Mouse (Mus musculus) neural tube, embryonic 14.5 days (tissue): ENCODE measurements around the gene Sgcd. TPM values are rescaled to one million over a fixed set of nuclear protein-coding genes. Genes with fewer than 3 reads are reported as not detected.
A peak's percentile ranks its signal among the peaks of the same experiment; 100 is the strongest.

Experiments
- ATAC-seq: fragments of 200-750 bp; cut with Nextera tagmentation; 2 replicates; pipeline ENCODE4 v1.8.0; 2017; ENCODE audit warnings: low read depth, mild to moderate bottlenecking, moderate TSS enrichment, moderate library complexity
- H3K27ac ChIP-seq: fragments of 300-500 bp; sonication (generic); 2 replicates; pipeline ENCODE4 v1.5.1; 2014; ENCODE audit warnings: low read depth, mild to moderate bottlenecking, control low read depth, low read length, moderate library complexity, mixed read lengths
- H3K27me3 ChIP-seq: fragments of 300-500 bp; sonication (generic); 2 replicates; pipeline ENCODE4 v1.6.1; 2014; ENCODE audit warnings: low read length; ENCODE audit not compliant: control insufficient read depth, insufficient read depth
- H3K36me3 ChIP-seq: fragments of 300-500 bp; sonication (generic); 2 replicates; pipeline ENCODE4 v1.6.1; 2014; ENCODE audit warnings: low read length, mixed read lengths; ENCODE audit not compliant: control insufficient read depth, insufficient read depth
- H3K4me1 ChIP-seq: fragments of 300-500 bp; sonication (generic); 2 replicates; pipeline ENCODE4 v1.6.1; 2014; ENCODE audit warnings: low read length; ENCODE audit not compliant: control insufficient read depth, insufficient read depth
- H3K4me2 ChIP-seq: fragments of 300-500 bp; sonication (generic); 2 replicates; pipeline ENCODE4 v1.6.1; 2014; ENCODE audit warnings: mild to moderate bottlenecking, low read depth, low read length, control low read depth
- H3K4me3 ChIP-seq: fragments of 300-500 bp; sonication (generic); 2 replicates; pipeline ENCODE4 v1.5.1; 2014; ENCODE audit warnings: low read depth, low read length, control low read depth, mixed read lengths
- H3K9ac ChIP-seq: fragments of 300-500 bp; sonication (generic); replicated peaks from 2 replicates; pipeline ENCODE4 v1.6.1; 2014; ENCODE audit warnings: low read depth, mild to moderate bottlenecking, control low read depth, low read length, mixed read lengths
- H3K9me3 ChIP-seq: fragments of 300-500 bp; sonication (generic); 2 replicates; pipeline ENCODE4 v1.6.1; 2016; ENCODE audit warnings: low read length; ENCODE audit not compliant: control insufficient read depth
- WGBS: fragments of 180-500 bp; shearing (Covaris S2); extraction: QIAGEN DNeasy Blood & Tissue Kit; methylation state at CpG from one replicate; pipeline ENCODE4 v1.1.7; 2014; 5-methylcytosine and 5-hydroxymethylcytosine counted together
- polyA plus RNA-seq: library from polyadenylated mRNA; unstranded; fragments of >200 nt; fragmentation: Nextera tagmentation; extraction: Ambion mirVana; gene quantifications from 2 replicates; pipeline ENCODE4 v1.2.1, GENCODE M21; 2014

Sgcd gene
- polyA plus RNA-seq, 1 experiment from 2014 or later = 9.0 TPM

- no peaks in the 10 kb centered on the region for H3K4me1 ChIP-seq
- no peak overlapping the region for H3K4me2 ChIP-seq
- H3K9me3 ChIP-seq = no peaks in the 10 kb centered on the region
- no peak overlapping the region for H3K4me3 ChIP-seq
- no peaks in the 10 kb centered on the region for H3K27me3 ChIP-seq
- no peaks in the 10 kb centered on the region for H3K36me3 ChIP-seq
- ATAC-seq = no peak
- H3K27ac ChIP-seq = no peak overlapping the region
- H3K9ac ChIP-seq = no peak overlapping the region
These were observed 683.2 kb downstream of the Sgcd start for GRCm38 (mm10) chr11:47305579-47305978.

DNA sequence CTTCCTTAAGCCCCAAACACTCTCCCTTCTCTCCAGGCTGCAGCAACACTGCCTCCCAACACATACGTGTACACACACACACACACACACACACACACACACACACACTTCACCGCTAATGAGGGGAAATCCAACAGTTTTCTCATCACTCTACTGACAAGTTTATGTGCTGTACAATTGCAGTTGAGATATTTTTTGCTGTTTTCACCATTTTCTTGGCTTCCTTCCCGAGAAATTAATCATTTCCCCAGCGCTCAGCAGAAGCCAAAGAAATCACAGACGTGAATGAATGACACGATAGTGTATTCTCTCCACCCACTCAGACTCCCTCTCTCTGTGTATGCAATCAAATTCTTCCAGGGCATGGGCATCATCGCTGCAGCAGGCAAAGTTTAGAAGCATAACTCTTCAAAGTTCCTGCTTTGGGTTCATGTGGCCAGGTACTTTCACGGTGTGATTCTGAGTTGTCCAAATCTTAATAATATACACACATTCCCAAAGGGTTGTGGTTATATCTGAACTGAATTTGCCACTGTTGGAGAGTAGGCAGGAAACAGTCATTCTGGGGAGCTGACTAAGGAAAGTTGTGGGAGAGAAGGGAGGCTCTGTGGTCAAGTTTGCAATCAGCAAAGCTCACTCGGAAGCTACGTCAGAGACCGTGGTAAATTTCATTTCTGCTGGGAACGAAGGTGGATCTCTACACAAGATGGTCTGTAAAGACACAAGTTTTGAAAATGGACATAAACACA, 683.9 kb downstream of the Sgcd start:
- ATAC-seq = no peak
- Histone ChIP-seq H3K27ac (no peak overlapping the region), H3K27me3 (no peaks in the 10 kb centered on the region), H3K4me2 (no peak overlapping the region), H3K4me1 (no peaks in the 10 kb centered on the region), H3K4me3 (no peak overlapping the region), H3K36me3 (no peaks in the 10 kb centered on the region), H3K9ac (no peak overlapping the region), H3K9me3 (no peaks in the 10 kb centered on the region)
- WGBS = 83% methylated on average over 12 of the region's 12 CpGs

DNA sequence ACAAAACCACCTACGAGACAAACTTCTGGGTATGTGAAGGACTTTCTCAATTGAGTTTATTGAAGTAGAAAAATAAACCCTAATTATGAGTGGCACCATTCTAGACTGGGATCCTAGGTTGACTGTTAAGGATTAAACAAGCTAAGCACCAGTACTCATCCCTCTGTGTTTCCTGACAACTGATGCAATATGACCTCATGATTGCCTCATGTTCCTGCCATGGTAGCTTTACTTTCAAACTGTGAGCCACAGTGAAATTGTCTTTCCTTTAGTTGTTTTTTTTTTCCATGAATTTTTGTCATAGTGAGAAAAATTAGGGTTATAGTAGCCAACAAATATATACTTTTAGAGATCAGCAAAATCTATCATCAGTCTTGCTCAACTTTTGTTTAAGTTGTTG, 689.0 kb downstream of the Sgcd start:
- Histone ChIP-seq H3K4me3 (no peak overlapping the region), H3K4me2 (no peak overlapping the region), H3K27ac (no peak overlapping the region), H3K4me1 (no peaks in the 10 kb centered on the region), H3K9me3 (no peaks in the 10 kb centered on the region), H3K36me3 (no peaks in the 10 kb centered on the region), H3K9ac (no peak overlapping the region), H3K27me3 (no peaks in the 10 kb centered on the region)
- no peak for ATAC-seq
- WGBS = 93% methylated on average over 1 of the region's 1 CpGs

DNA sequence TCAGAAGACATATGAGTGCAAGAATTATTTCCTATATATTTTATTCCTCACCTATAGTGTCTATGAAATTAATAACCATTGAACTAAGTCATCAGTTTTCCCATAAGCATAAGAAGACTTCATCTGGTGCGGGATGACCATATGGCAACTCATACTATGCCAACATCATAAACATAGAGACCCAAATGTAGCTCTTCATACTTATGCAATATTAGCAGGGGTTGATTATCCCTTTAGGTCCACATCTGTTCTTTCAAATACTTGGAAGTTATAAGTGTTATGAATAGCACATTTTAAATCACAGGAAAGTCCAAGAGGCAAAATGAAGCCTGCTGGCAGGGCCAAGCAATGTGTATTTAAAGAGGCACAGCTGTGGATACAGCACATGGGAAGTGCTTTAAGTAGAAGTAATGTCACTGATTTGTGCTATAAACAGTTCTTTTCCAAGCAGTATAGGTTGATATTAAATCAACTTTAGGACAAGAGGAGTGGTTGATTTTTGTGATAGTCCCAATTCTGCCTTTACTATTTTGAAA, 690.9 kb downstream of the Sgcd start:
- Histone ChIP-seq H3K4me1 (no peaks in the 10 kb centered on the region), H3K4me3 (no peak overlapping the region), H3K27ac (no peak overlapping the region), H3K9me3 (no peaks in the 10 kb centered on the region), H3K9ac (no peak overlapping the region), H3K4me2 (no peak overlapping the region), H3K36me3 (no peaks in the 10 kb centered on the region), H3K27me3 (no peaks in the 10 kb centered on the region)
- ATAC-seq = no peak
- 79% methylated on average over 1 of the region's 1 CpGs for WGBS

GRCm38 (mm10) chr11:47294741-47295140, 694.0 kb downstream of the Sgcd start:
- no peaks in the 10 kb centered on the region for H3K36me3 ChIP-seq
- H3K4me1 ChIP-seq = no peaks in the 10 kb centered on the region
- H3K4me2 ChIP-seq = no peak overlapping the region
- no peaks in the 10 kb centered on the region for H3K27me3 ChIP-seq
- 85% methylated on average over 1 of the region's 1 CpGs for WGBS
- no peak for ATAC-seq
- no peak overlapping the region for H3K4me3 ChIP-seq
- H3K27ac ChIP-seq = no peak overlapping the region
- H3K9me3 ChIP-seq = no peaks in the 10 kb centered on the region
- no peak overlapping the region for H3K9ac ChIP-seq

- Histone ChIP-seq H3K36me3 (no peaks in the 10 kb centered on the region), H3K4me1 (no peaks in the 10 kb centered on the region), H3K4me3 (no peak overlapping the region), H3K27me3 (no peaks in the 10 kb centered on the region), H3K9me3 (no peaks in the 10 kb centered on the region), H3K4me2 (no peak overlapping the region), H3K27ac (no peak overlapping the region), H3K9ac (no peak overlapping the region)
- WGBS = 28% methylated on average over 4 of the region's 4 CpGs
- no peak for ATAC-seq
These were observed 712.2 kb downstream of the Sgcd start for GRCm38 (mm10) chr11:47276586-47276985.

- Histone ChIP-seq H3K4me1 (no peaks in the 10 kb centered on the region), H3K9ac (no peak overlapping the region), H3K27ac (no peak overlapping the region), H3K4me2 (no peak overlapping the region), H3K27me3 (no peaks in the 10 kb centered on the region), H3K4me3 (no peak overlapping the region), H3K36me3 (no peaks in the 10 kb centered on the region), H3K9me3 (no peaks in the 10 kb centered on the region)
- 91% methylated on average over 4 of the region's 4 CpGs for WGBS
- no peak for ATAC-seq
These were observed 720.2 kb downstream of the Sgcd start for GRCm38 (mm10) chr11:47268556-47268955.

GRCm38 (mm10) chr11:47264267-47264984, 724.3 kb downstream of the Sgcd start:
- Histone ChIP-seq H3K27me3 (no peaks in the 10 kb centered on the region), H3K9ac (no peak overlapping the region), H3K4me1 (no peaks in the 10 kb centered on the region), H3K9me3 (no peaks in the 10 kb centered on the region), H3K36me3 (no peaks in the 10 kb centered on the region), H3K4me2 (no peak overlapping the region), H3K27ac (no peak overlapping the region), H3K4me3 (no peak overlapping the region)
- 69% methylated on average over 9 of the region's 9 CpGs for WGBS
- no peak; the same call in 1 of the 2 replicates for ATAC-seq

DNA sequence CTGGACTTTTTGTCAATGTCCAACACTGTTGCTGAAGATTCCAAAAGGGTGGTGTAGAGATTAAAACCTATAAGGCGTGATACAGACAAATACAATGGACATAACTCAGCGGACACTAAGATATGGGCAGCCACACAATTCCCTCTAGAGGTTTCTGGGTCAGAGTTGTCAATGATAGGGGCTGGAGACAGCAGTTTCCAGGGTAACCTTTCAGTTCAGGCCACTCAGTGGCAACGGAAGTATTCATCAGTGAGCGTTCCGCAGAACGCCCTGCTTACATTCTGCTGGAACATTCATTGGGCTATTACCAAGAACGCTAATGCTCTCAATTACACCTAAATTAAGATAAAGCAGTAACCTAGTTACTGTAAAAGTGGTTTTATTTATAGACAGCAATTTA, 738.5 kb downstream of the Sgcd start:
- no peak overlapping the region for H3K27ac ChIP-seq
- 0 out of 2 replicates have a peak, but pooled peaks cover 3% of the 10 kb centered on the region for H3K4me1 ChIP-seq
- H3K9me3 ChIP-seq = no peaks in the 10 kb centered on the region
- no peaks in the 10 kb centered on the region for H3K27me3 ChIP-seq
- ATAC-seq = 0 out of 2 replicates have a peak, but pooled peaks have one; percentile 14
- H3K9ac ChIP-seq = no peak overlapping the region
- no peaks in the 10 kb centered on the region for H3K36me3 ChIP-seq
- no peak overlapping the region for H3K4me2 ChIP-seq
- 30% methylated on average over 7 of the region's 7 CpGs for WGBS
- no peak overlapping the region for H3K4me3 ChIP-seq
